Mouse (Mus musculus) lung, adult 18-20 months (tissue): ENCODE results near the gene Icam1.
"Not testable (repeated sequence)": the region's sequence is repeated elsewhere in the genome, so short reads cannot be mapped to it uniquely, and the experiment has no call there.

ENCODE experiments used
- DNase-seq, 2 experiments: peaks; one replicate each; pipeline ENCODE4 v3.0.0; 2022; ENCODE audit warnings: mixed read lengths in 2 of 2

Gene Icam1

DNA sequence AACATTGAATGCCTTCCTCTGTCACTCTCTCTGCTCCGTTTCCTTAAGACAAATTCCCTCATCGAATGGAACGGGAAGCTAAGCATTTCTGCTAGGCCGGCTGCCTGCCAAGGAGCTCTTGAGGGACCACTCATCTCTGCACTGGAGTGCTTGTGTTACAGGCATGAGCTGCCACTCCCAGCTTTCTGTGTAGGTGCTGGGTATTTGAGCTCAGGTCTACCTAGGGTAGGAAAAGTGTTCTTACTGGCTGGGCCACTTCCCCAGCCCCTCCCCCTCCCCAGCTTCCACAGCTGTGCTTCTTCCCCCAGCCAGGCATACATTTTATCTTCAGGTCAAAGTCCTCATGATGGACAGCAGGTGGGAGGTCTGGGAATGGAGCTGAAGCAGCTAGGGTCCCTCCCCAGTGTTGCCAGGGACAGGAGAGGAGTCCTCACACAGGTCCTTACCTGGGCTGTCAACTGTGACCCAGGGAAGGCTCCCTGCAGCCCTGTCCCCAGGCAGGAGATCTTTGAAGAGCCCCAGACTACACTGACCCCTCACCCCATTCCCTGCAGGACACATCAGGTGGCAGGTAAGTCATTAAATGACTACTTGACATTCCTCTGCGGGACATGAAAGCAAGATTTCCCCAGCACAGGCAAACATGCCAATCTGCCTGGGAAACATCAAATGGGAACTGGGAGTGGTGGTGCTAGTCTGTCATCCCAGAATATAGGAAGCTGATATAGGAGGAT lies 22.5 kb upstream of the Icam1 start:
- peak; percentile 93 to 94 for DNase-seq

- DNase-seq, result no peak
These were observed 20.7 kb upstream of the Icam1 start for GRCm38 (mm10) chr9:20995069-20995468.

- DNase-seq, result no peak
These were observed 18.7 kb upstream of the Icam1 start for GRCm38 (mm10) chr9:20997065-20997464.

- DNase-seq, result not testable (repeated sequence)
These were observed 17.4 kb upstream of the Icam1 start for GRCm38 (mm10) chr9:20998337-20998736.

DNA sequence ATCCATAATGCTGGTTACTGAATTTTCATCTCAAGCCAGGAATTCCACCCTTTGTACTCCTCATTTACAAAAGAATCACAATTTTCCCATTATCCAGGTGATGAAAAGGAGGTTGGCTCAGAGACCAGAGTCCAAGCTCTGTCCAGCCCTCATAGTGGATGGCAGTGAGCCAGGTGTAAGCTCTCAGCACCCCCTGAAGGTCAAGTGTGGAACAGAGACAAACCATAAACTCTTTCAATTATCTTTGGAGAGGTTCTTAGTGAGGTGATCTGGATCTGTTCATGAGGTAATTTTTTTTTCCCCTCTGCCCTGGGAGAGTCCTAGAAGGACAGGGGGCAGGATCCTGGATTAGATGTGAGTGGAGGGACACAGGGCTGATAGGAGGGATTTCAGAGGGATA lies 15.0 kb upstream of the Icam1 start:
- no peak for DNase-seq

GRCm38 (mm10) chr9:21001651-21002200 lies 14.1 kb upstream of the Icam1 start:
- no peak for DNase-seq

- DNase-seq, result no peak
These were observed 13.5 kb upstream of the Icam1 start for GRCm38 (mm10) chr9:21002270-21002626.

GRCm38 (mm10) chr9:21002627-21003551 lies 12.9 kb upstream of the Icam1 start, which contains the start of gene Mrpl4:
Gene Mrpl4, plus strand, starts transcription at chr9:21002738.
- peak; percentile 84 to 86 for DNase-seq

- DNase-seq, result no peak
These were observed 8.4 kb upstream of the Icam1 start for GRCm38 (mm10) chr9:21007313-21007952.

DNA sequence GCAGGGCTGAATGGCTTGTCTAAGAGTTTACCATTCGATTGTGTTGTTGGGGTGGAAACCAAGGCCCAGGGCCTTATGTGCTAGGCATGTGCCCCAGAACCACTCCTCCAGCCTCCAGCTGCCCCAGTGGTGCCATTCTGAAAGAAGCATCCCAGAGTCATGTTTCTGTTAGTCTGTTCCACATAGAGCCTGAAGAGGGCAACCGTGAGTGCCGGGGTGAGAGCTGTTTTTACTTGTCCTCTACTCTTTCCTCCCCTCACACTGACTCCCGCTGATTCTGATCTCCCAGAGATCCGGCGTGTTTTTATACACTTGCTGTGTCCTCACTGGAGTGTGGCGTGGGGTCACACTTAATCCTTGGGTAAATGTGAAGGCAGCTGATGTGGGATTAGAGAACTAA lies 7.8 kb upstream of the Icam1 start:
- no peak for DNase-seq

- DNase-seq, result peak; percentile 76 to 81
These were observed 5.4 kb upstream of the Icam1 start for GRCm38 (mm10) chr9:21010362-21010761.

- not testable (repeated sequence) for DNase-seq
These were observed 4.7 kb upstream of the Icam1 start for GRCm38 (mm10) chr9:21010939-21011541.

DNA sequence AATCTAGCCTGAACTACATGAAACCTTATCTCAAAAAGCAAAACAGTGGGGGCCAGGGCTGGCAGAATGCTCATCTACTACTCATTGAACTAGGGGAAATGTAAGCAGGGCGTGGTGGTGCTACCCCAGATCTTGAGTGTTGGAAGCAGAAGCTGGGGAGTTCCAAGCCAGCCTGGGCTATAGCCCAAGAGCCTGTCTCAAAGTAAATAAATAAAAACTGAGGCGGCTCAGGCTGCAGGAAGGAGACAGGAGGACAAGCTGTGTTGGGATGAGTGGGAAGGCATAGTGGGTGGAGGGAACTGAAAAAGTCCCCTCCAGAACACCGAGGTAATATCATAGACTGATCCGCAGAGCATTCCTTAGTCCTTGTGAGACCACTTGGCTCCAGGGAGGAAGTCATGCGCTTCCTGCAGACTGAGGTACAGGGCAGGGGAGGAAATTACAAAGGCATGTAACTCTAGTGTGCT lies 3.9 kb upstream of the Icam1 start:
- DNase-seq, result peak; percentile 79 to 85

- no peak for DNase-seq
These were observed 3.4 kb upstream of the Icam1 start for GRCm38 (mm10) chr9:21012368-21012767.

DNA sequence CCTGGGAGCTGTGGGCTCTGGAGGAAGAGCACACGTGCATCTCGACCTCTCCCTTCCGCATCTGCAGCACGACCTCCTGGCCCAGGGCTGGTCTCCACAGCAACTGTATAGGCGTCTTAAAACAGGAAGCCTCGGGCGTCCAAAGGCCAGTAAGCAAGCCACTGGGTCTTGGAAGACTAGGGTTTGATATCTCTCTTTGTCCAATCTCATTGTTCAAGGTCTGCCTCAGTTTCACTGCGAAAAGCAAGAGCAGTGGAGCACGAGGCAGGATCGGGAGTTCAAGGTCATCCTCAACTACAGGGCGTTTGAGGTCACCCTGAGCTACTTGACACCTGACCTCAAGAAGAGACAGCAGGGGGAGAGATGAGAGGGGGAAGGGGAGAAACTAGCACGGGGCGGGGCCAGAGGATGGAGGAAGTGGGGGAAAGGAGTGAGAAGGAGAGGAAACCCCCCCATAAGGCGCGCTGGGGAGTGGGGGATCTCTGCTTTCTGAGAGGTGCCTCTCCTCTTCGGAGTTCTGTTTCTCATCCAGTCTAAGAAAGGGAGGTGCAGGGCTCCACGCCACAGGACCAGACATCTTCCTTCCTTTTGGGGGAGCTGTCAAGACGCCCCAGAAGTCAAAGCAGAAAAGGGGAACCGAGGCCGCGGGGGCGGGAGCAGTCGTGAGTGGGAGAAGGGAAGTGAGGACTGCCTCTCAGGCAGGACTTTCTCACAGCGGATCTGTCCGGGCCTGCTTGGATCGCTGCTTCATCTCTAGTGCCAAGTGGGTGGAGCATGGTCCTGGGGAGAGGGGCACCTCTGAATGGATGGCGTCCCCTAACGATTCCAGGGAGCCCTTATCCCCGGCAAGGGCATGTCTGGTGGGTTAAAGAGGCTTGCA lies 854 bp upstream of the Icam1 start:
- DNase-seq, result peak; percentile 85 to 86

- DNase-seq, result peak in 1 of 2 experiments; percentile 61
These were observed 769 bp downstream of the Icam1 start for GRCm38 (mm10) chr9:21016331-21017176.

GRCm38 (mm10) chr9:21017177-21017575 lies 1.4 kb downstream of the Icam1 start:
- no peak for DNase-seq

- DNase-seq, result no peak
These were observed 2.8 kb downstream of the Icam1 start for GRCm38 (mm10) chr9:21018600-21018999.

- peak; percentile 24 to 49 for DNase-seq
These were observed 5.6 kb downstream of the Icam1 start for GRCm38 (mm10) chr9:21021363-21021762.

DNA sequence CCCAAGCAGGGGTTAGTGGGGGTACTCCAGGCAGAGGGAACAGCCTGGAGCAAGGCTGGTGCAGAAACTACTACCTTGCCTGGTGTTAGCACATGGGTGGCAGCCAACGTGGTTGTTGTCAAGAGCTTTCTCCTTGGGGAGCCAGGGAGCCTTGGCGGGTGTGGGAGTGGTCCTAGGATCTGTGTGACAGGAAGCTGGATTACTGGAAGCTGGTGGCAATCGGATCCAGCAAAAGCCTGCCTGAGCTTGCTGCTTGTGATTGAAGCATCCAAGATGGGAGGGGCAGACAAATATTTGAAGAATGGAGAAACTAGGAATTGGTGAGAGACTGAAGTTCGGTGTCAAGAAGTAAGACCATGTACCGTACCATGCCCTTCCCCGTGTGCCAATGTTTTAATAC lies 6.5 kb downstream of the Icam1 start:
- peak; percentile 63 to 65 for DNase-seq
